Comparison of ENCODE assay signal across 9 mouse cellular contexts in genomic region chr8:71324848-71325247, GRCm38 (mm10). TPM values are rescaled to one million over a fixed set of nuclear protein-coding genes. Genes with fewer than 3 reads are reported as not detected.
A peak's percentile ranks its signal among the peaks of the same experiment; 100 is the strongest.
DNase-seq lines count a peak whose midpoint lies in the region; ATAC-seq and TF ChIP-seq lines count a peak whose summit lies in the region.
"Had no signal": no experiment of that assay in that cellular context is flagged by ENCODE, and none has a peak within 500 bp of the region (broad histone marks: within the 10 kb centered on the region; RNA-seq: fewer than 3 reads in every experiment).

No protein-coding gene starts in this region.

- peak; percentile 59 for TF ChIP-seq CTCF in layer of hippocampus, adult 2 months (conservative IDR thresholded peaks at IDR 0.05)
- TF ChIP-seq CTCF in MEL (IDR thresholded peaks at IDR 0.05 in 2 of 3, conservative IDR thresholded peaks at IDR 0.05 in 1 of 3; ENCODE audit: control insufficient read depth in 1 of 3, insufficient read depth in 1 of 3, low read depth in 2 of 3, low read length in 3 of 3, poor library complexity in 1 of 3, severe bottlenecking in 1 of 3), result peak in 2 of 3 experiments; percentile 42 to 50; a peak in 5 of 6 replicates
- TF ChIP-seq CTCF in embryonic fibroblast, embryonic 13.5 days (IDR thresholded peaks at IDR 0.05; ENCODE audit: borderline replicate concordance, insufficient read depth, low read length), result peak; percentile 39; the same call in 1 of the 2 replicates
- peak; percentile 76 for TF ChIP-seq CTCF in liver, postnatal 0 days (IDR thresholded peaks at IDR 0.05; ENCODE audit: low read depth)

- no peak overlapping the region for H3K9ac ChIP-seq in MEL (ENCODE audit: control insufficient read depth, low read depth, low read length, poor library complexity, severe bottlenecking)
- no peak overlapping the region for H3K9ac ChIP-seq in liver, postnatal 0 days (replicated peaks)
- H3K9ac ChIP-seq in hindbrain, embryonic 14.5 days, result no peak overlapping the region

- no peak overlapping the region for H3K27ac ChIP-seq in layer of hippocampus, adult 2 months
- H3K27ac ChIP-seq in MEL (ENCODE audit: control insufficient read depth, low read depth, low read length), result no peak overlapping the region
- no peak overlapping the region for H3K27ac ChIP-seq in embryonic fibroblast, embryonic 13.5 days (ENCODE audit: insufficient read depth, low read length)
- no peak overlapping the region for H3K27ac ChIP-seq in liver, postnatal 0 days (ENCODE audit: low read depth)
- H3K27ac ChIP-seq in hindbrain, embryonic 14.5 days, result no peak overlapping the region

- no peaks in the 10 kb centered on the region for H3K27me3 ChIP-seq in MEL (ENCODE audit: control insufficient read depth in 1 of 2, insufficient read depth in 2 of 2, low read length in 2 of 2)
- no peaks in the 10 kb centered on the region for H3K27me3 ChIP-seq in liver, postnatal 0 days (ENCODE audit: insufficient read depth, low read length)
- H3K27me3 ChIP-seq in hindbrain, embryonic 14.5 days (ENCODE audit: control insufficient read depth, insufficient read depth, low read length), result no peaks in the 10 kb centered on the region

- peak; percentile 34 for TF ChIP-seq RAD21 in MEL (IDR thresholded peaks at IDR 0.05; ENCODE audit: low read depth, low read length)

- intact Hi-C loops in left cerebral cortex, postnatal 36 days (cut with DNase I), result no loop called here

- no peak for TF ChIP-seq EP300 in MEL (IDR thresholded peaks at IDR 0.05; ENCODE audit: low read depth in 1 of 2, low read length in 2 of 2)
- no peak for TF ChIP-seq EP300 in liver, postnatal 0 days (IDR thresholded peaks at IDR 0.05; ENCODE audit: low read depth)

- no peak for DNase-seq in layer of hippocampus, adult 2 months (ENCODE audit: low spot score in 2 of 2)
- no peak for DNase-seq in layer of hippocampus, adult 11-12 months (ENCODE audit: low spot score)
- DNase-seq in MEL (ENCODE audit: low read depth, low spot score), result peak; percentile 43
- peak; percentile 47 for DNase-seq in liver, postnatal 0 days
- DNase-seq in right cerebral cortex, adult 18-20 months, result no peak
- no peak for DNase-seq in hindbrain, embryonic 14.5 days (ENCODE audit: low spot score)
- DNase-seq in left cerebral cortex, postnatal 36 days (ENCODE audit: low spot score in 2 of 2), result no peak

- H3K36me3 ChIP-seq in MEL (ENCODE audit: control insufficient read depth in 1 of 2, insufficient read depth in 2 of 2, low read length in 2 of 2), result peaks cover 0 to 5% of the 10 kb centered on the region in 2 experiments; a peak in 2 of 4 replicates
- H3K36me3 ChIP-seq in liver, postnatal 0 days (replicated peaks; ENCODE audit: insufficient read depth, low read length), result peaks cover 61% of the 10 kb centered on the region
- H3K36me3 ChIP-seq in hindbrain, embryonic 14.5 days (replicated peaks; ENCODE audit: control insufficient read depth, insufficient read depth), result peaks cover 81% of the 10 kb centered on the region

- H3K4me3 ChIP-seq in layer of hippocampus, adult 2 months, result no peak overlapping the region
- no peak overlapping the region for H3K4me3 ChIP-seq in MEL (ENCODE audit: control insufficient read depth in 1 of 2, insufficient read depth in 1 of 2, low read depth in 2 of 2, low read length in 2 of 2)
- H3K4me3 ChIP-seq in embryonic fibroblast, embryonic 13.5 days (ENCODE audit: insufficient read depth, low read length), result no peak overlapping the region
- H3K4me3 ChIP-seq in liver, postnatal 0 days (ENCODE audit: low read depth, low read length), result no peak overlapping the region
- H3K4me3 ChIP-seq in hindbrain, embryonic 14.5 days (replicated peaks; ENCODE audit: low read length), result no peak overlapping the region
- H3K4me3 ChIP-seq: erythroblast, embryonic 14.5 days had no signal

- H3K4me1 ChIP-seq in MEL (ENCODE audit: control insufficient read depth in 1 of 2, insufficient read depth in 2 of 2, low read length in 2 of 2), result no peaks in the 10 kb centered on the region
- H3K4me1 ChIP-seq in embryonic fibroblast, embryonic 13.5 days (ENCODE audit: control insufficient read depth, insufficient read depth, low read length), result no peaks in the 10 kb centered on the region
- H3K4me1 ChIP-seq in liver, postnatal 0 days (ENCODE audit: insufficient read depth), result no peaks in the 10 kb centered on the region
- no peaks in the 10 kb centered on the region for H3K4me1 ChIP-seq in hindbrain, embryonic 14.5 days (replicated peaks; ENCODE audit: control insufficient read depth, insufficient read depth, low read length)

- no peaks in the 10 kb centered on the region for H3K79me2 ChIP-seq in MEL (ENCODE audit: control insufficient read depth, insufficient read depth, low read length, poor library complexity)

- 93% methylated on average over 1 of the region's 1 CpGs for WGBS in liver, postnatal 0 days (ENCODE audit: insufficient replicate concordance)
- 95% methylated on average over 1 of the region's 1 CpGs for WGBS in hindbrain, embryonic 14.5 days

- ATAC-seq in liver, postnatal 0 days, result peak; percentile 65; the same call in 1 of the 2 replicates
- ATAC-seq in hindbrain, embryonic 14.5 days (ENCODE audit: low FRiP score), result no peak

- H3K4me2 ChIP-seq in liver, postnatal 0 days (ENCODE audit: low read depth, low read length), result no peak overlapping the region
- H3K4me2 ChIP-seq in hindbrain, embryonic 14.5 days (replicated peaks), result no peak overlapping the region

- no peaks in the 10 kb centered on the region for H3K9me3 ChIP-seq in MEL (replicated peaks; ENCODE audit: insufficient read depth, low read length)
- no peaks in the 10 kb centered on the region for H3K9me3 ChIP-seq in liver, postnatal 0 days (ENCODE audit: low read length)
- no peaks in the 10 kb centered on the region for H3K9me3 ChIP-seq in hindbrain, embryonic 14.5 days (ENCODE audit: control insufficient read depth, low read length)

- no peak for TF ChIP-seq POLR2A in MEL (IDR thresholded peaks at IDR 0.05; ENCODE audit: control insufficient read depth in 1 of 2, insufficient read depth in 1 of 2, low read depth in 1 of 2, low read length in 2 of 2, poor library complexity in 1 of 2)
- no peak for TF ChIP-seq POLR2A in embryonic fibroblast, embryonic 13.5 days (IDR thresholded peaks at IDR 0.05; ENCODE audit: low read depth, low read length)

TF ChIP-seq in MEL, 35 proteins besides CTCF, POLR2A, EP300 and RAD21 (continues in another document):
- TF ChIP-seq ZC3H11A (IDR thresholded peaks at IDR 0.05; ENCODE audit: low read depth, low read length), result no peak
- TF ChIP-seq CHD1 (IDR thresholded peaks at IDR 0.05; ENCODE audit: low read depth, low read length), result no peak

RNA-seq across cellular contexts. Expression of gene Use1, which starts 41.8 kb away (rescaled TPM):
- 100 to 1,000 TPM; 107 to 117 TPM for total RNA-seq in layer of hippocampus, adult 2 months (2021)
- total RNA-seq in MEL (2012; rRNA removed), result 91.9 and 107 TPM in 2 replicates
- 100 to 1,000 TPM in 1 of 2 experiments, not detected in 1; 117 TPM for polyA plus RNA-seq in MEL (2012; ENCODE audit: insufficient read depth in 1 of 2, insufficient read length in 2 of 2, low read depth in 1 of 2, low replicate concordance in 2 of 2, missing spikeins in 1 of 2)
- 94.8 and 97.6 TPM in 2 replicates for polyA plus RNA-seq in embryonic fibroblast, embryonic 13.5 days (2011; ENCODE audit: insufficient read length, low read depth, missing spikeins)
- polyA plus RNA-seq in liver, postnatal 0 days (2015; fragmentation: Nextera tagmentation; extraction: Ambion mirVana), result 62.8 and 64.6 TPM in 2 replicates
- polyA plus RNA-seq in hindbrain, embryonic 14.5 days (2014; fragmentation: Nextera tagmentation; extraction: Ambion mirVana), result 112 and 126 TPM in 2 replicates
- 100 to 1,000 TPM; 104 to 119 TPM for total RNA-seq in left cerebral cortex, postnatal 36 days (2021)

RNA-seq across cellular contexts. Expression of gene Ocel1, which starts 46.2 kb away (rescaled TPM):
- total RNA-seq in layer of hippocampus, adult 2 months (2021), result 10 to 100 TPM; 15.4 to 15.9 TPM
- total RNA-seq in MEL (2012; rRNA removed), result 14.1 and 18.3 TPM in 2 replicates
- polyA plus RNA-seq in MEL (2012; ENCODE audit: insufficient read depth in 1 of 2, insufficient read length in 2 of 2, low read depth in 1 of 2, low replicate concordance in 2 of 2, missing spikeins in 1 of 2), result 10 to 100 TPM in 1 of 2 experiments, not detected in 1; 16.2 TPM
- polyA plus RNA-seq in embryonic fibroblast, embryonic 13.5 days (2011; ENCODE audit: insufficient read length, low read depth, missing spikeins), result 2.3 and 3.2 TPM in 2 replicates
- polyA plus RNA-seq in liver, postnatal 0 days (2015; fragmentation: Nextera tagmentation; extraction: Ambion mirVana), result 5.3 and 5.9 TPM in 2 replicates
- 4.8 and 5.0 TPM in 2 replicates for polyA plus RNA-seq in hindbrain, embryonic 14.5 days (2014; fragmentation: Nextera tagmentation; extraction: Ambion mirVana)
- total RNA-seq in left cerebral cortex, postnatal 36 days (2021), result 10 to 100 TPM; 15.4 to 18.1 TPM

RNA-seq across cellular contexts. Expression of gene Haus8, which starts 52.1 kb away (rescaled TPM):
- 1 to 10 TPM; 7.0 to 9.4 TPM for total RNA-seq in layer of hippocampus, adult 2 months (2021)
- 55.6 and 60.4 TPM in 2 replicates for total RNA-seq in MEL (2012; rRNA removed)
- 10 to 100 TPM in 1 of 2 experiments, not detected in 1; 69.2 TPM for polyA plus RNA-seq in MEL (2012; ENCODE audit: insufficient read depth in 1 of 2, insufficient read length in 2 of 2, low read depth in 1 of 2, low replicate concordance in 2 of 2, missing spikeins in 1 of 2)
- 23.1 and 29.7 TPM in 2 replicates for polyA plus RNA-seq in embryonic fibroblast, embryonic 13.5 days (2011; ENCODE audit: insufficient read length, low read depth, missing spikeins)
- polyA plus RNA-seq in liver, postnatal 0 days (2015; fragmentation: Nextera tagmentation; extraction: Ambion mirVana), result 16.5 and 18.6 TPM in 2 replicates
- 55.6 and 58.8 TPM in 2 replicates for polyA plus RNA-seq in hindbrain, embryonic 14.5 days (2014; fragmentation: Nextera tagmentation; extraction: Ambion mirVana)
- 10 to 100 TPM; 12.3 to 15.8 TPM for total RNA-seq in left cerebral cortex, postnatal 36 days (2021)

RNA-seq across cellular contexts. Expression of gene Myo9b, which starts 52.3 kb away (rescaled TPM):
- 10 to 100 TPM; 33.7 to 33.8 TPM for total RNA-seq in layer of hippocampus, adult 2 months (2021)
- total RNA-seq in MEL (2012; rRNA removed), result 35.8 and 36.5 TPM in 2 replicates
- 10 to 100 TPM; 52.3 to 54.8 TPM for polyA plus RNA-seq in MEL (2012; ENCODE audit: insufficient read depth in 1 of 2, insufficient read length in 2 of 2, low read depth in 1 of 2, low replicate concordance in 2 of 2, missing spikeins in 1 of 2)
- polyA plus RNA-seq in embryonic fibroblast, embryonic 13.5 days (2011; ENCODE audit: insufficient read length, low read depth, missing spikeins), result 67.5 and 95.8 TPM in 2 replicates
- polyA plus RNA-seq in liver, postnatal 0 days (2015; fragmentation: Nextera tagmentation; extraction: Ambion mirVana), result 3.8 and 5.1 TPM in 2 replicates
- polyA plus RNA-seq in hindbrain, embryonic 14.5 days (2014; fragmentation: Nextera tagmentation; extraction: Ambion mirVana), result 15.7 and 16.9 TPM in 2 replicates
- total RNA-seq in left cerebral cortex, postnatal 36 days (2021), result 10 to 100 TPM; 24.3 to 39.4 TPM

RNA-seq across cellular contexts. Expression of gene Nr2f6, which starts 56.9 kb away (rescaled TPM):
- 10 to 100 TPM; 41.9 TPM for total RNA-seq in layer of hippocampus, adult 2 months (2021)
- 29.6 and 30.5 TPM in 2 replicates for total RNA-seq in MEL (2012; rRNA removed)
- 10 to 100 TPM in 1 of 2 experiments, not detected in 1; 48.3 TPM for polyA plus RNA-seq in MEL (2012; ENCODE audit: insufficient read depth in 1 of 2, insufficient read length in 2 of 2, low read depth in 1 of 2, low replicate concordance in 2 of 2, missing spikeins in 1 of 2)
- 40.8 and 48.9 TPM in 2 replicates for polyA plus RNA-seq in embryonic fibroblast, embryonic 13.5 days (2011; ENCODE audit: insufficient read length, low read depth, missing spikeins)
- 38.0 and 46.6 TPM in 2 replicates for polyA plus RNA-seq in liver, postnatal 0 days (2015; fragmentation: Nextera tagmentation; extraction: Ambion mirVana)
- polyA plus RNA-seq in hindbrain, embryonic 14.5 days (2014; fragmentation: Nextera tagmentation; extraction: Ambion mirVana), result 35.9 and 37.5 TPM in 2 replicates
- 10 to 100 TPM; 39.3 to 40.6 TPM for total RNA-seq in left cerebral cortex, postnatal 36 days (2021)

Comparison
In these comparisons a context has a peak if more than half of its experiments do, and no peak if none do; other contexts are left out.
1. DNase-seq: peak in MEL (single experiment) and liver, postnatal 0 days (single experiment); none in layer of hippocampus, adult 2 months (0 of 2), layer of hippocampus, adult 11-12 months (single experiment), right cerebral cortex, adult 18-20 months (single experiment), hindbrain, embryonic 14.5 days (single experiment) and left cerebral cortex, postnatal 36 days (0 of 2).
2. Peak in every context shown above with its lines, with median percentiles within 50 percentile points of each other: CTCF ChIP-seq.